Mouse (Mus musculus) liver, adult 2 months (tissue): ENCODE results near the gene Gucy2d.

Experiments
- CTCF ChIP-seq: fragments of 200-500 bp; IDR thresholded peaks from 2 replicates; pipeline ENCODE4 v1.5.1; 2011; ENCODE audit warnings: low read depth, low read length, control low read depth
- POLR2A ChIP-seq: fragments of 200-500 bp; IDR thresholded peaks from 2 replicates; pipeline ENCODE4 v1.6.1; 2011; ENCODE audit warnings: low read length, control low read depth; ENCODE audit not compliant: insufficient read depth; ENCODE audit errors: extremely low read depth

GRCm38 (mm10) chr7:98439956-98440466 is at the start of gene Gucy2d:
- TF ChIP-seq POLR2A (no peak), CTCF (no peak)
